Mouse (Mus musculus): ENCODE data around the gene Ust. TPM values are rescaled to one million over a fixed set of nuclear protein-coding genes. Genes with fewer than 3 reads are reported as not detected.

The Ust gene
- polyA plus RNA-seq, 1 experiment from 2014 or later: 4.1 TPM

GRCm38 (mm10) chr10:8419496-8420009, 99.1 kb downstream of the Ust start:
- Histone ChIP-seq H3K9me3 (ENCODE audit: control insufficient read depth, low read length) (no peaks in the 10 kb centered on the region), H3K4me1 (replicated peaks; ENCODE audit: control insufficient read depth, insufficient read depth, low read length) (no peaks in the 10 kb centered on the region), H3K27ac (ENCODE audit: low read length) (no peak overlapping the region), H3K4me3 (ENCODE audit: low read length) (no peak overlapping the region), H3K9ac (ENCODE audit: low read length) (no peak overlapping the region), H3K27me3 (ENCODE audit: control insufficient read depth, insufficient read depth, low read depth, low read length) (no peaks in the 10 kb centered on the region), H3K36me3 (ENCODE audit: control insufficient read depth, insufficient read depth, low read length) (no peaks in the 10 kb centered on the region), H3K4me2 (ENCODE audit: low read depth, low read length) (no peak overlapping the region)
- 45% methylated on average over 6 of the region's 6 CpGs for WGBS
- no peak for ATAC-seq (ENCODE audit: low read depth)

- no peak overlapping the region for H3K9ac ChIP-seq (ENCODE audit: low read length)
- no peaks in the 10 kb centered on the region for H3K36me3 ChIP-seq (ENCODE audit: control insufficient read depth, insufficient read depth, low read length)
- WGBS: 83% methylated on average over 5 of the region's 5 CpGs
- no peaks in the 10 kb centered on the region for H3K9me3 ChIP-seq (ENCODE audit: control insufficient read depth, low read length)
- no peak for ATAC-seq (ENCODE audit: low read depth)
- H3K27me3 ChIP-seq (ENCODE audit: control insufficient read depth, insufficient read depth, low read depth, low read length): no peaks in the 10 kb centered on the region
- H3K4me1 ChIP-seq (replicated peaks; ENCODE audit: control insufficient read depth, insufficient read depth, low read length): no peaks in the 10 kb centered on the region
- H3K4me3 ChIP-seq (ENCODE audit: low read length): no peak overlapping the region
- H3K27ac ChIP-seq (ENCODE audit: low read length): no peak overlapping the region
- H3K4me2 ChIP-seq (ENCODE audit: low read depth, low read length): no peak overlapping the region
Observed at GRCm38 (mm10) chr10:8415474-8415873, 103.2 kb downstream of the Ust start.

- Histone ChIP-seq H3K4me2 (ENCODE audit: low read depth, low read length) (no peak overlapping the region), H3K4me3 (ENCODE audit: low read length) (no peak overlapping the region), H3K4me1 (replicated peaks; ENCODE audit: control insufficient read depth, insufficient read depth, low read length) (no peaks in the 10 kb centered on the region), H3K9me3 (ENCODE audit: control insufficient read depth, low read length) (no peaks in the 10 kb centered on the region), H3K27ac (ENCODE audit: low read length) (no peak overlapping the region), H3K9ac (ENCODE audit: low read length) (no peak overlapping the region), H3K27me3 (ENCODE audit: control insufficient read depth, insufficient read depth, low read depth, low read length) (no peaks in the 10 kb centered on the region), H3K36me3 (ENCODE audit: control insufficient read depth, insufficient read depth, low read length) (no peaks in the 10 kb centered on the region)
- WGBS: 86% methylated on average over 7 of the region's 7 CpGs
- no peak for ATAC-seq (ENCODE audit: low read depth)
Observed at GRCm38 (mm10) chr10:8415036-8415435, 103.6 kb downstream of the Ust start.

- no peaks in the 10 kb centered on the region for H3K4me1 ChIP-seq (replicated peaks; ENCODE audit: control insufficient read depth, insufficient read depth, low read length)
- H3K9me3 ChIP-seq (ENCODE audit: control insufficient read depth, low read length): no peaks in the 10 kb centered on the region
- WGBS: 88% methylated on average over 4 of the region's 4 CpGs
Observed at GRCm38 (mm10) chr10:8405141-8405540, 113.5 kb downstream of the Ust start.

GRCm38 (mm10) chr10:8392226-8392625, 126.4 kb downstream of the Ust start:
- Histone ChIP-seq H3K9ac (ENCODE audit: low read length) (no peak overlapping the region), H3K9me3 (ENCODE audit: control insufficient read depth, low read length) (peaks cover 3% of the 10 kb centered on the region; the same call in 1 of the 2 replicates), H3K27me3 (ENCODE audit: control insufficient read depth, insufficient read depth, low read depth, low read length) (no peaks in the 10 kb centered on the region), H3K4me1 (replicated peaks; ENCODE audit: control insufficient read depth, insufficient read depth, low read length) (no peaks in the 10 kb centered on the region), H3K4me2 (ENCODE audit: low read depth, low read length) (no peak overlapping the region), H3K36me3 (ENCODE audit: control insufficient read depth, insufficient read depth, low read length) (no peaks in the 10 kb centered on the region), H3K4me3 (ENCODE audit: low read length) (no peak overlapping the region), H3K27ac (ENCODE audit: low read length) (no peak overlapping the region)
- no peak for ATAC-seq (ENCODE audit: low read depth)
- WGBS: 76% methylated on average over 2 of the region's 2 CpGs

More at GRCm38 (mm10) chr10:8405141-8405540, 113.5 kb downstream of the Ust start:
- H3K27ac ChIP-seq (ENCODE audit: low read length): no peak overlapping the region
- H3K27me3 ChIP-seq (ENCODE audit: control insufficient read depth, insufficient read depth, low read depth, low read length): no peaks in the 10 kb centered on the region
- no peak overlapping the region for H3K4me3 ChIP-seq (ENCODE audit: low read length)
- ATAC-seq (ENCODE audit: low read depth): no peak
- no peaks in the 10 kb centered on the region for H3K36me3 ChIP-seq (ENCODE audit: control insufficient read depth, insufficient read depth, low read length)
- H3K4me2 ChIP-seq (ENCODE audit: low read depth, low read length): no peak overlapping the region
- H3K9ac ChIP-seq (ENCODE audit: low read length): no peak overlapping the region

- Histone ChIP-seq H3K4me1 (replicated peaks; ENCODE audit: control insufficient read depth, insufficient read depth, low read length) (no peaks in the 10 kb centered on the region), H3K4me2 (ENCODE audit: low read depth, low read length) (no peak overlapping the region), H3K9me3 (ENCODE audit: control insufficient read depth, low read length) (no peaks in the 10 kb centered on the region), H3K27me3 (ENCODE audit: control insufficient read depth, insufficient read depth, low read depth, low read length) (no peaks in the 10 kb centered on the region), H3K36me3 (ENCODE audit: control insufficient read depth, insufficient read depth, low read length) (no peaks in the 10 kb centered on the region), H3K4me3 (ENCODE audit: low read length) (no peak overlapping the region), H3K9ac (ENCODE audit: low read length) (no peak overlapping the region), H3K27ac (ENCODE audit: low read length) (no peak overlapping the region)
- ATAC-seq (ENCODE audit: low read depth): no peak
- 80% methylated on average over 4 of the region's 4 CpGs for WGBS
Observed at GRCm38 (mm10) chr10:8391264-8391748, 127.3 kb downstream of the Ust start.

- Histone ChIP-seq H3K4me2 (ENCODE audit: low read depth, low read length) (no peak overlapping the region), H3K27me3 (ENCODE audit: control insufficient read depth, insufficient read depth, low read depth, low read length) (no peaks in the 10 kb centered on the region), H3K36me3 (ENCODE audit: control insufficient read depth, insufficient read depth, low read length) (no peaks in the 10 kb centered on the region), H3K4me1 (replicated peaks; ENCODE audit: control insufficient read depth, insufficient read depth, low read length) (no peaks in the 10 kb centered on the region), H3K9me3 (ENCODE audit: control insufficient read depth, low read length) (no peaks in the 10 kb centered on the region), H3K4me3 (ENCODE audit: low read length) (no peak overlapping the region), H3K27ac (ENCODE audit: low read length) (no peak overlapping the region), H3K9ac (ENCODE audit: low read length) (no peak overlapping the region)
- ATAC-seq (ENCODE audit: low read depth): no peak
- 65% methylated on average over 7 of the region's 7 CpGs for WGBS
Observed at GRCm38 (mm10) chr10:8388239-8388638, 130.4 kb downstream of the Ust start.

GRCm38 (mm10) chr10:8369894-8370500, 148.6 kb downstream of the Ust start:
- Histone ChIP-seq H3K9me3 (ENCODE audit: control insufficient read depth, low read length) (no peaks in the 10 kb centered on the region), H3K36me3 (ENCODE audit: control insufficient read depth, insufficient read depth, low read length) (no peaks in the 10 kb centered on the region), H3K9ac (ENCODE audit: low read length) (no peak overlapping the region), H3K4me1 (replicated peaks; ENCODE audit: control insufficient read depth, insufficient read depth, low read length) (no peaks in the 10 kb centered on the region), H3K27me3 (ENCODE audit: control insufficient read depth, insufficient read depth, low read depth, low read length) (no peaks in the 10 kb centered on the region), H3K27ac (ENCODE audit: low read length) (no peak overlapping the region), H3K4me2 (ENCODE audit: low read depth, low read length) (no peak overlapping the region), H3K4me3 (ENCODE audit: low read length) (no peak overlapping the region)
- WGBS: 73% methylated on average over 10 of the region's 10 CpGs
- no peak for ATAC-seq (ENCODE audit: low read depth)

- Histone ChIP-seq H3K9ac (ENCODE audit: low read length) (no peak overlapping the region), H3K9me3 (ENCODE audit: control insufficient read depth, low read length) (no peaks in the 10 kb centered on the region), H3K4me3 (ENCODE audit: low read length) (no peak overlapping the region), H3K27ac (ENCODE audit: low read length) (no peak overlapping the region), H3K27me3 (ENCODE audit: control insufficient read depth, insufficient read depth, low read depth, low read length) (no peaks in the 10 kb centered on the region), H3K4me1 (replicated peaks; ENCODE audit: control insufficient read depth, insufficient read depth, low read length) (no peaks in the 10 kb centered on the region), H3K36me3 (ENCODE audit: control insufficient read depth, insufficient read depth, low read length) (no peaks in the 10 kb centered on the region), H3K4me2 (ENCODE audit: low read depth, low read length) (no peak overlapping the region)
- 15% methylated on average over 1 of the region's 1 CpGs for WGBS
- no peak for ATAC-seq (ENCODE audit: low read depth)
Observed at GRCm38 (mm10) chr10:8365816-8366215, 152.8 kb downstream of the Ust start.

Data from lung, embryonic 16.5 days (tissue).